Mouse (Mus musculus): ENCODE measurements around the gene Cops4.

GRCm38 (mm10) chr5:100553426-100553825 is 35.3 kb downstream of the Cops4 start:
- TF ChIP-seq CTCF (IDR thresholded peaks at IDR 0.05; ENCODE audit: extremely low read depth, insufficient read depth, low read length), result no peak
- no peak for TF ChIP-seq POLR2A (IDR thresholded peaks at IDR 0.05; ENCODE audit: extremely low read depth, insufficient read depth, low read length)

Measured in cortical plate, adult 2 months (tissue).